Mouse (Mus musculus) olfactory bulb, adult 2 months (tissue): ENCODE results near the gene Alcam.

Source experiments
- CTCF ChIP-seq: fragments of 200-500 bp; IDR thresholded peaks from 2 replicates; pipeline ENCODE4 v1.5.1; 2012; ENCODE audit warnings: low read depth, mild to moderate bottlenecking, low read length, moderate library complexity; ENCODE audit not compliant: insufficient read depth
- POLR2A ChIP-seq: fragments of 200-500 bp; IDR thresholded peaks from 2 replicates; pipeline ENCODE4 v1.6.1; 2012; ENCODE audit warnings: mild to moderate bottlenecking, low read depth, low read length, moderate library complexity; ENCODE audit not compliant: insufficient read depth

DNA sequence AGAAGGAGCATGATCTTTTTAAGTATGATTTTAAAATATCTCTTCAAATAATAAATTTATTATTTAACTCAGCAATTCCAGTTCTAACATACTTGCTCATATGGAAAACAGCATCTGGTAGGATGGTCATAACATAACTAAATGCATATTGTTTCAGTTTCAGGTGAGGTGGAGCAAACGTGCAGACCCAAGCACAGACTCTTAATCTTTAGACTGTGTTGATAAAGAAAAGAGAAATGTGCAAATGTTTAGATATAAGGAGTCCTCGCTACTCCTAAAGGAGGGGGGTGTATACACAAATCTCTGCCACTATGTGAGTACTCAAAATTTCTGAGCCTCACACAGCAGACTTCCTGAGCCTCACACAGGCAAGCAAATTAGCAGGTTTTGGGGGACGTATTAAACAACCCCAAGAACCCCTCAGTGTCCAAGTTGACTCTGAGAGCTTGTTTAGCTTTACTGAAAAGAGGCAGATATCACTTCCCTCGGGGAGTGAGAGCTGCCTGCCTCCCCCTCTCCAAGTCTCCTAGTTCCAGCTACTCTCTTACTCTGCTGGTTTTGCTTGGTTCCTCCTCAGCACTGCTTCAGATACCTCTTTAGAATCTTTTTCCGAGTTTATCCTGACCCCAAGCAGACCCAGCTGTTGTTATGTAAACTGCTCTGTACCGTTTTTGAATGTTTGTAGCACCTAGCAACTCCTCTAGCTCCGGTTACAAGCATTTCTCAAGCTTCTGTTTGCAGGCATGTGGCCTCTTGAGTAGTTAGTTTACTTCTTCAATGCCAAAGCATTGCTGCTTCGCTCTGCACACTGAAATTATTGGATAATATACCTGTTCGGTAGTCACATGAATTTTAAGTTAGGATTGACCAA is 10.0 kb downstream of the Alcam start:
- TF ChIP-seq CTCF (no peak), POLR2A (no peak)
